Mouse (Mus musculus) liver, embryonic 14.5 days (tissue): ENCODE measurements around the gene Zfp422.
A peak's percentile ranks its signal among the peaks of the same experiment; 100 is the strongest.

Experiments
- CTCF ChIP-seq: IDR thresholded peaks from 2 replicates; pipeline ENCODE4 v1.5.1; 2016; ENCODE audit warnings: antibody characterized with exemption, low read depth, control low read depth
- EP300 ChIP-seq: IDR thresholded peaks from 2 replicates; pipeline ENCODE4 v1.6.1; 2016; ENCODE audit warnings: antibody characterized with exemption, low read depth

GRCm38 (mm10) chr6:116607230-116607629, 21.6 kb downstream of the Zfp422 start:
- peak; percentile 14; the same call in 1 of the 2 replicates for TF ChIP-seq CTCF
- no peak for TF ChIP-seq EP300
